Mouse (Mus musculus): Measurements from ENCODE around the gene Traf1. TPM values are rescaled to one million over a fixed set of nuclear protein-coding genes. Genes with fewer than 3 reads are reported as not detected.

Gene Traf1
- total and polyA plus RNA-seq, 2 experiments from 2014 or later, result 0.86 to 2.7 TPM

- no peak overlapping the region for H3K9ac ChIP-seq
- no peak overlapping the region for H3K4me2 ChIP-seq (ENCODE audit: low read depth)
- no peaks in the 10 kb centered on the region for H3K9me3 ChIP-seq (ENCODE audit: low read length)
- no peak for ATAC-seq
- WGBS, result 81% methylated on average over 5 of the region's 5 CpGs
- H3K4me1 ChIP-seq (ENCODE audit: insufficient read depth), result no peaks in the 10 kb centered on the region
- no peak for DNase-seq
- no peak overlapping the region for H3K4me3 ChIP-seq (ENCODE audit: low read depth, low read length)
- H3K27ac ChIP-seq (ENCODE audit: low read depth, low read length), result no peak overlapping the region
- no peaks in the 10 kb centered on the region for H3K36me3 ChIP-seq (ENCODE audit: insufficient read depth)
- no peaks in the 10 kb centered on the region for H3K27me3 ChIP-seq (ENCODE audit: insufficient read depth, low read length)
- TF ChIP-seq CTCF (IDR thresholded peaks at IDR 0.05; ENCODE audit: low read depth), result no peak
Observed at GRCm38 (mm10) chr2:34893950-34894349, 67.6 kb downstream of the Traf1 start.

Other genes starting within 250 kb of the Traf1 start
- 106 and 108 TPM in 2 replicates for gene Gapvd1, start 206.5 kb downstream of the Traf1 start, total RNA-seq (2014; rRNA removed)
- gene Gapvd1, start 206.5 kb downstream of the Traf1 start, polyA plus RNA-seq (2015; fragmentation: Nextera tagmentation; extraction: Ambion mirVana), result 59.4 and 94.1 TPM in 2 replicates
- 243 and 295 TPM in 2 replicates for gene Hspa5, start 189.8 kb downstream of the Traf1 start, total RNA-seq (2014; rRNA removed)
- gene Hspa5, start 189.8 kb downstream of the Traf1 start, polyA plus RNA-seq (2015; fragmentation: Nextera tagmentation; extraction: Ambion mirVana), result 292 and 294 TPM in 2 replicates
- 15.6 and 19.4 TPM in 2 replicates for gene Rabepk, start 161.9 kb downstream of the Traf1 start, total RNA-seq (2014; rRNA removed)
- 26.1 and 27.3 TPM in 2 replicates for gene Rabepk, start 161.9 kb downstream of the Traf1 start, polyA plus RNA-seq (2015; fragmentation: Nextera tagmentation; extraction: Ambion mirVana)
- 130 and 140 TPM in 2 replicates for gene Fbxw2, start 135.5 kb downstream of the Traf1 start, total RNA-seq (2014; rRNA removed)
- 111 and 120 TPM in 2 replicates for gene Fbxw2, start 135.5 kb downstream of the Traf1 start, polyA plus RNA-seq (2015; fragmentation: Nextera tagmentation; extraction: Ambion mirVana)
- 0.08 and 0.24 TPM in 2 replicates for gene Gm34653, start 128.8 kb downstream of the Traf1 start, total RNA-seq (2014; rRNA removed)
- gene Gm34653, start 128.8 kb downstream of the Traf1 start, polyA plus RNA-seq (2015; fragmentation: Nextera tagmentation; extraction: Ambion mirVana), result 0.15 TPM in 1 of 2 replicates, not detected in the other
- gene Cutal, start 87.4 kb downstream of the Traf1 start, total RNA-seq (2014; rRNA removed), result 0.38 and 0.43 TPM in 2 replicates
- gene Cutal, start 87.4 kb downstream of the Traf1 start, polyA plus RNA-seq (2015; fragmentation: Nextera tagmentation; extraction: Ambion mirVana), result 0.29 and 0.39 TPM in 2 replicates
- gene Psmd5, start 86.8 kb downstream of the Traf1 start, total RNA-seq (2014; rRNA removed), result 40.5 and 43.3 TPM in 2 replicates
- gene Psmd5, start 86.8 kb downstream of the Traf1 start, polyA plus RNA-seq (2015; fragmentation: Nextera tagmentation; extraction: Ambion mirVana), result 84.6 and 85.2 TPM in 2 replicates
- 1.5 and 2.5 TPM in 2 replicates for gene Phf19, start 47.7 kb downstream of the Traf1 start, total RNA-seq (2014; rRNA removed)
- 1.5 and 2.4 TPM in 2 replicates for gene Phf19, start 47.7 kb downstream of the Traf1 start, polyA plus RNA-seq (2015; fragmentation: Nextera tagmentation; extraction: Ambion mirVana)
- gene Hc, start 99.7 kb upstream of the Traf1 start, total RNA-seq (2014; rRNA removed), result 0.46 and 1.1 TPM in 2 replicates
- 0.28 and 1.3 TPM in 2 replicates for gene Hc, start 99.7 kb upstream of the Traf1 start, polyA plus RNA-seq (2015; fragmentation: Nextera tagmentation; extraction: Ambion mirVana)
- gene AI182371, start 139.8 kb upstream of the Traf1 start, total RNA-seq (2014; rRNA removed), result 0.33 and 0.38 TPM in 2 replicates
- gene AI182371, start 139.8 kb upstream of the Traf1 start, polyA plus RNA-seq (2015; fragmentation: Nextera tagmentation; extraction: Ambion mirVana), result 0.18 TPM in 1 of 2 replicates, not detected in the other
- gene Cntrl, start 147.7 kb upstream of the Traf1 start, total RNA-seq (2014; rRNA removed), result 10.4 and 17.4 TPM in 2 replicates
- 5.5 and 7.0 TPM in 2 replicates for gene Cntrl, start 147.7 kb upstream of the Traf1 start, polyA plus RNA-seq (2015; fragmentation: Nextera tagmentation; extraction: Ambion mirVana)
- 98.0 and 121 TPM in 2 replicates for gene Rab14, start 239.3 kb upstream of the Traf1 start, total RNA-seq (2014; rRNA removed)
- 432 and 544 TPM in 2 replicates for gene Rab14, start 239.3 kb upstream of the Traf1 start, polyA plus RNA-seq (2015; fragmentation: Nextera tagmentation; extraction: Ambion mirVana)

Data from forebrain, postnatal 0 days (tissue).